Mouse (Mus musculus) cerebellum, adult 2 months (tissue): ENCODE data around the gene Trh. TPM values are rescaled to one million over a fixed set of nuclear protein-coding genes. Genes with fewer than 3 reads are reported as not detected.

Experiments
- DNase-seq, 2 experiments: peaks; one replicate each; pipeline ENCODE4 v3.0.0; 2021
- H3K27ac ChIP-seq: fragments of 200-500 bp; 2 replicates; pipeline ENCODE4 v1.5.1; 2012; ENCODE audit warnings: low read length, control low read depth, inconsistent platforms; ENCODE audit not compliant: insufficient read depth
- H3K27me3 ChIP-seq: fragments of 200-500 bp; 2 replicates; pipeline ENCODE4 v1.6.1; 2012; ENCODE audit warnings: inconsistent platforms, mild to moderate bottlenecking, low read length, moderate library complexity; ENCODE audit not compliant: control insufficient read depth, insufficient read depth
- H3K4me1 ChIP-seq: fragments of 200-500 bp; 2 replicates; pipeline ENCODE4 v1.6.1; 2011; ENCODE audit warnings: low read length; ENCODE audit not compliant: control insufficient read depth, insufficient read depth
- H3K4me3 ChIP-seq: fragments of 200-500 bp; replicated peaks from 2 replicates; pipeline ENCODE3; 2011; ENCODE audit warnings: mild to moderate bottlenecking, low read depth, low read length, control low read depth; ENCODE audit not compliant: insufficient read depth
- CTCF ChIP-seq: fragments of 200-500 bp; IDR thresholded peaks from 2 replicates; pipeline ENCODE4 v1.5.1; 2011; ENCODE audit warnings: low read depth, mild to moderate bottlenecking, control low read depth, low read length, moderate library complexity, borderline replicate concordance; ENCODE audit not compliant: insufficient read depth
- POLR2A ChIP-seq: fragments of 200-500 bp; IDR thresholded peaks from 2 replicates; pipeline ENCODE4 v1.6.1; 2011; ENCODE audit warnings: low read length, control low read depth, borderline replicate concordance; ENCODE audit not compliant: insufficient read depth
- WGBS: fragments of 180-500 bp; shearing (Covaris S2); methylation state at CpG from one replicate; pipeline ENCODE4 v1.1.7; 2018; 5-methylcytosine and 5-hydroxymethylcytosine counted together
- polyA plus RNA-seq: library from polyadenylated mRNA; depleted of rRNA; stranded (reverse); fragments of >200 nt; gene quantifications from 2 replicates; pipeline ENCODE4 v1.2.3, GENCODE M21; 2012; rRNA removed

Gene Trh
- polyA plus RNA-seq, 1 experiment = 2.5 TPM

- Histone ChIP-seq H3K4me1 (no peaks in the 10 kb centered on the region), H3K27ac (no peak overlapping the region), H3K27me3 (no peaks in the 10 kb centered on the region; the same call in 1 of the 2 replicates), H3K4me3 (no peak overlapping the region)
- WGBS = 83% methylated on average over 6 of the region's 6 CpGs
- no peak for DNase-seq
- TF ChIP-seq CTCF (no peak), POLR2A (no peak)
These were observed 22.8 kb downstream of the Trh start for GRCm38 (mm10) chr6:92221604-92222003.

- peak; percentile 25; the same call in 1 of the 2 replicates for TF ChIP-seq CTCF
- TF ChIP-seq POLR2A = no peak
- Histone ChIP-seq H3K4me1 (no peaks in the 10 kb centered on the region), H3K27me3 (no peaks in the 10 kb centered on the region; the same call in 1 of the 2 replicates), H3K4me3 (no peak overlapping the region), H3K27ac (no peak overlapping the region)
- no peak for DNase-seq
- WGBS = 36% methylated on average over 3 of the region's 3 CpGs
These were observed 25.0 kb downstream of the Trh start for GRCm38 (mm10) chr6:92219445-92219844.

GRCm38 (mm10) chr6:92214773-92215449 lies 29.5 kb downstream of the Trh start, which contains the start of gene Rbsn:
Gene Rbsn, minus strand, starts transcription at chr6:92214925.
- Histone ChIP-seq H3K4me1 (no peaks in the 10 kb centered on the region), H3K4me3 (peak within 1 kb of the TSS; percentile 66), H3K27ac (peak within 1 kb of the TSS; percentile 41), H3K27me3 (no peaks in the 10 kb centered on the region)
- DNase-seq = peak; percentile 90 to 93
- TF ChIP-seq CTCF (no peak), POLR2A (peak; percentile 77)
- whole genome bisulfite sequencing = 8% methylated on average over 35 of the region's 35 CpGs

- WGBS = under 1% methylated on average over 48 of the region's 48 CpGs
- Histone ChIP-seq H3K4me3 (peak overlapping the region; percentile 66), H3K4me1 (no peaks in the 10 kb centered on the region), H3K27me3 (no peaks in the 10 kb centered on the region), H3K27ac (peak overlapping the region; percentile 41)
- DNase-seq = no peak
- TF ChIP-seq CTCF = no peak
- TF ChIP-seq POLR2A = no peak
These were observed 30.2 kb downstream of the Trh start for GRCm38 (mm10) chr6:92214055-92214772.

GRCm38 (mm10) chr6:92199414-92199813 lies 45.0 kb downstream of the Trh start:
- DNase-seq = no peak

More at GRCm38 (mm10) chr6:92199414-92199813, 45.0 kb downstream of the Trh start:
- H3K4me1 ChIP-seq = no peaks in the 10 kb centered on the region
- no peak overlapping the region for H3K4me3 ChIP-seq
- no peaks in the 10 kb centered on the region for H3K27me3 ChIP-seq
- TF ChIP-seq POLR2A (no peak), CTCF (no peak)
- H3K27ac ChIP-seq = no peak overlapping the region
- 94% methylated on average over 8 of the region's 8 CpGs for WGBS

Other genes with a start within 250 kb of the Trh start
- gene Nr2c2, start 153.3 kb downstream of the Trh start, polyA plus RNA-seq = 36.6 and 37.9 TPM in 2 replicates
- gene Mrps25, start 60.6 kb downstream of the Trh start, polyA plus RNA-seq = 55.6 and 59.7 TPM in 2 replicates
- gene Rbsn, start 29.7 kb downstream of the Trh start, polyA plus RNA-seq = 27.4 and 27.6 TPM in 2 replicates